ENCODE assay signal across 14 mouse cellular contexts in genomic region chr3:32101391-32101790, GRCm38 (mm10).
"Had no signal": no experiment of that assay in that cellular context is flagged by ENCODE, and none has a peak within 500 bp of the region (broad histone marks: within the 10 kb centered on the region; RNA-seq: fewer than 3 reads in every experiment).

No protein-coding gene starts in this region.

- H3K27ac ChIP-seq: neural tube, embryonic 12.5 days; stomach, embryonic 15.5 days; stomach, postnatal 0 days had no signal

- H3K9me3 ChIP-seq: neural tube, embryonic 12.5 days; stomach, embryonic 15.5 days had no signal

- H3K27me3 ChIP-seq: neural tube, embryonic 12.5 days; stomach, embryonic 15.5 days had no signal

- DNase-seq: retina, postnatal 1 day; right cerebral cortex, adult 18-20 months; right cerebral cortex, postnatal 14 days; right cerebral cortex, postnatal 25 days; right cerebral cortex, postnatal 4 days; spleen, adult 18-20 months; thymus, adult 18-20 months; thymus, adult 2 months; thymus, postnatal 14 days; thymus, postnatal 25 days; thymus, postnatal 4 days had no signal

- H3K4me3 ChIP-seq: neural tube, embryonic 12.5 days; stomach, embryonic 15.5 days had no signal

- H3K36me3 ChIP-seq: neural tube, embryonic 12.5 days; stomach, embryonic 15.5 days had no signal

- H3K9ac ChIP-seq: neural tube, embryonic 12.5 days; stomach, embryonic 15.5 days had no signal

- H3K4me1 ChIP-seq: neural tube, embryonic 12.5 days; stomach, embryonic 15.5 days had no signal

- H3K4me2 ChIP-seq: neural tube, embryonic 12.5 days; stomach, embryonic 15.5 days had no signal
